Mouse (Mus musculus): ENCODE data around the gene Dcps. TPM values are rescaled to one million over a fixed set of nuclear protein-coding genes. Genes with fewer than 3 reads are reported as not detected.

Dcps gene
- polyA plus RNA-seq, 1 experiment: 25.3 TPM

DNA sequence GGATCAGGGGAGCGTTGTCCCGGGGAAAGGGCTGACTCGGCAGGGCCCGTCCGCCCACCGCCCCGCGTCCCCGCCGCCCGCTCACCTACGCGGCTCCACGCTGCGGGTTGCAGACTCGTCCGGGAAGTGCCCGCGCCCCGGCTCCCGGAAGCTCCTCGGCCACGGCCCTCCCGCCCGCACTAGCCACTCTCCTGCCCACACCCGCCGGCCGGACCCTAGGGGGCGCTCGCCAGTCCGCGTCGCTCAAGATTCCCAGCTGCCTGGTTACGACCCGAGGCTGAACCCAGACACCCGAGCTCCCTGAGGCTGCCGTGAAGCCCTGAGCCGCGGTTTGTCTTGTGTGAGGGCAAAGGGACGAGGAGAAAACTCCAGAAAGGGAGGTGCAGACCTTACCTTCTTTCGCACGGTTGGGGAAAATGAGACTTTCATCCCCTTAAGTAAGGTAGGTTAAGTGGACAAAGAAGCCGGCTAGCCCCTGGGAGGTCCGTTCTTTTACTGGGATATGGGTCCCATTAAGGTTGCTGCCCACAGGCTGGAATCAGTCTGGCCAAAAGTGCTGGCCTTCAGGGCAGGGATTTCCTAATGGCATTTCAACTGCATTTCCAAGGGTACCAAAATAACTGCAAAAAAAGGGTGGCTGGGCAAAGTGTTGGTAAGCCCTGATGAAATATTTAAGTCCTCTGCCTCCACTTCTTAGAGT, 24.1 kb upstream of the Dcps start, which contains the start of the genes Srpr and Tirap:
Gene Srpr, plus strand, starts transcription at position 404 of the 700 bp plus-strand sequence.
Gene Tirap, minus strand, starts transcription at position 520 of the 700 bp plus-strand sequence.
- peaks cover 1% of the 10 kb centered on the region; the same call in 1 of the 2 replicates for H3K4me1 ChIP-seq (ENCODE audit: control insufficient read depth, insufficient read depth, low read length)
- H3K4me3 ChIP-seq (ENCODE audit: insufficient read depth, low read length): peak within 1 kb of the TSS; percentile 44
- H3K27ac ChIP-seq (ENCODE audit: insufficient read depth, low read length): no peak within 1 kb of the TSS
- no peak for TF ChIP-seq POLR2A (IDR thresholded peaks at IDR 0.05; ENCODE audit: extremely low read depth, insufficient read depth, low read length)
- TF ChIP-seq CTCF (IDR thresholded peaks at IDR 0.05; ENCODE audit: extremely low read depth, insufficient read depth, low read length): peak; percentile 37

DNA sequence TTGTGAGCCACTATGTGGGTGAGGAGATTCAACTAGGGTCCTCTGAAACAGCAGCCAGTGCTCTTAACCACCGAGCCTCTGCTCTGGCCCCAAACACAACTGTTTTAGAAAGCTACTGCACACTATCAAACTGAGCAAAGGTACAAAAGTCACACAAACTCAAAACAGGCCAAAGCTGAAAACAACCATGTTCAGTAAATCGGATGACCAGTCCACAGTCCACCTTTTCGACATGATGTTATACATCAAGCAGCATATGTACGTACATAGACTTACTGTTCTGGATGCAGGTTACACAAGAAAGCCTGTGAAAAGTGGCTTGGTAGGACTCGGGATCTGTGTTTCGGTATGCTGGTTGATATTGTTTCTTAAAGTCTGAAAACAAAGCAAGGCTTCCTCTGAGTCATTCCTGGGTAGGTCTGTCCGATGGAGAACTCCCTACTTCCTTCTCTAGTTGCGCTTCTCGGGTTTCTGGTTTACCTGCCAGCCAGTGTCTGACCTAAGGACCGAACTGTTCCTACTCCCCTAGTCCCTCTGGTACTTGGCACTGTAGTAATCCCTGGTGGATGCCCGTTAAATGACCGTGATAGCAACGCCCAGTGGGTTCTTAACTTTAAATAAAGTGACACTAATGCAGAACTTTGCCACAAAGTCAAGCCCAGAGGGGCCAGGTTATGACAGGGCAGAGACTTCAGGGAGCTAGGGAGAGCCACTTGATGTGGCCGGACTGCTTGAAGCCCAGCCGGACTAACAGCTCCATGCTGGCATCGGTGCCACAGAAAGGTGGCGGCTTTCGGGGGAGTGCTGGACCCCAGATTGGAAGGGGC, 23.3 kb upstream of the Dcps start:
- no peak for TF ChIP-seq POLR2A (IDR thresholded peaks at IDR 0.05; ENCODE audit: extremely low read depth, insufficient read depth, low read length)
- TF ChIP-seq CTCF (IDR thresholded peaks at IDR 0.05; ENCODE audit: extremely low read depth, insufficient read depth, low read length): no peak
- H3K27ac ChIP-seq (ENCODE audit: insufficient read depth, low read length): no peak overlapping the region
- peaks cover 1% of the 10 kb centered on the region; the same call in 1 of the 2 replicates for H3K4me1 ChIP-seq (ENCODE audit: control insufficient read depth, insufficient read depth, low read length)
- H3K4me3 ChIP-seq (ENCODE audit: insufficient read depth, low read length): peak overlapping the region; percentile 44

DNA sequence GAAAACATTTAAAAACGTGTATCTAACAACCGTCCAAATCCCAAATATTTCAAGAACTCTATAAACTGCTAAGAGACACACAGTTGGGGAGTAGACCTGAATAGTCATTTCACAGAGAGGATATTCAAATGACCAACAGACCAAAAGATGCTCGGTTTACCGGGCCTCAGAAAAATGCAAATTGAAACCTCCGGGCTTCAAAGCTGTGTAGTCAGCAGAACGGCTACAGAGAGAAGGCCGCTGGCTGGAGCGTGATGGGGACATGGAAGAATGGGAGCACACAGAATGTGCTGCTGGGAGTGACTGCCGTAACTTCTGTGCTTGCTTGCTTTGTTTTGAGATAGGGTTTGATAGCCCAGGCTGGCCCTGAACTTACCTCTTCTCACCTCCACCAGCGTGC, 22.5 kb upstream of the Dcps start:
- TF ChIP-seq POLR2A (IDR thresholded peaks at IDR 0.05; ENCODE audit: extremely low read depth, insufficient read depth, low read length) (no peak), CTCF (IDR thresholded peaks at IDR 0.05; ENCODE audit: extremely low read depth, insufficient read depth, low read length) (no peak)
- Histone ChIP-seq H3K4me3 (ENCODE audit: insufficient read depth, low read length) (no peak overlapping the region), H3K4me1 (ENCODE audit: control insufficient read depth, insufficient read depth, low read length) (peaks cover 1% of the 10 kb centered on the region; the same call in 1 of the 2 replicates), H3K27ac (ENCODE audit: insufficient read depth, low read length) (no peak overlapping the region)

DNA sequence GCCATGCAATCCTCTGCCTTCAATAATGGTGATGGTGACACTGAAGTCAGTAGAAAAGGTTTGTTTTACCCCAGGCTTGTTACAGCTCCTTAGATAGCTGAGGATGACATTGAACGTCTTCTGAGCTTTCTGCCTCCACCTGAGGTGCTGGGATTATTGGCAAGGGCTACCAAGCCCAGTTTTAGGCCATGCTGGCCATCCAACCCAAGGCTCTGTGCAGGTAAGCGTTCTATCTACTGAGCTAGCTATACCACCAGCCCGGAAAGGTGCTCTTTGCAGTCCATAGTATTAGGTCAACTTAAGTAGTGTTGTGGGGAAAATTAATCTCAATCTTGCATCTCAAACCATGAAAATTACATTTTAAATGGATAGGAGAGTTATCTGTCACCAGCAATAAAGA, 21.8 kb upstream of the Dcps start:
- Histone ChIP-seq H3K4me1 (ENCODE audit: control insufficient read depth, insufficient read depth, low read length) (peaks cover 1% of the 10 kb centered on the region; the same call in 1 of the 2 replicates), H3K27ac (ENCODE audit: insufficient read depth, low read length) (no peak overlapping the region), H3K4me3 (ENCODE audit: insufficient read depth, low read length) (no peak overlapping the region)
- TF ChIP-seq CTCF (IDR thresholded peaks at IDR 0.05; ENCODE audit: extremely low read depth, insufficient read depth, low read length): no peak

DNA sequence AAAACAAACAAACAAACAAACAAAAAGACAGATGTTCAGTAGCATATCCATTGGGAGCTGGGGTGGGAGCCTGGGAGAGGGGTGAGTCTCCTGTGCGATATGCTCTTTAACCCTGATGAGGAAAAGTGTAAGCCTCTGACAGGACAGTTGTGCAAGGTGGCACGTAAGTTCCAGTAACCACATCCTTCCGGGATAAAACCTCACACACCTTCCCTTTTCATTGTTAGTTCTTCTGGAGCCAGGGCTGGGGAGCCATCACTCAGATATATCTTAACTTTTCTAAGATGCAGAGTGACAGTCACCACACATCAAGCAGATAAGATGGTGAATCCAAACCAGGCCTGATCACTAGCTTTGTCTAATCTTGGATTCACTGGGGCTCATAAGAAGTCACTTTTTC, 18.2 kb upstream of the Dcps start:
- no peaks in the 10 kb centered on the region for H3K4me1 ChIP-seq (ENCODE audit: control insufficient read depth, insufficient read depth, low read length)
- TF ChIP-seq CTCF (IDR thresholded peaks at IDR 0.05; ENCODE audit: extremely low read depth, insufficient read depth, low read length) (no peak), POLR2A (IDR thresholded peaks at IDR 0.05; ENCODE audit: extremely low read depth, insufficient read depth, low read length) (no peak)
- H3K4me3 ChIP-seq (ENCODE audit: insufficient read depth, low read length): no peak overlapping the region
- no peak overlapping the region for H3K27ac ChIP-seq (ENCODE audit: insufficient read depth, low read length)

DNA sequence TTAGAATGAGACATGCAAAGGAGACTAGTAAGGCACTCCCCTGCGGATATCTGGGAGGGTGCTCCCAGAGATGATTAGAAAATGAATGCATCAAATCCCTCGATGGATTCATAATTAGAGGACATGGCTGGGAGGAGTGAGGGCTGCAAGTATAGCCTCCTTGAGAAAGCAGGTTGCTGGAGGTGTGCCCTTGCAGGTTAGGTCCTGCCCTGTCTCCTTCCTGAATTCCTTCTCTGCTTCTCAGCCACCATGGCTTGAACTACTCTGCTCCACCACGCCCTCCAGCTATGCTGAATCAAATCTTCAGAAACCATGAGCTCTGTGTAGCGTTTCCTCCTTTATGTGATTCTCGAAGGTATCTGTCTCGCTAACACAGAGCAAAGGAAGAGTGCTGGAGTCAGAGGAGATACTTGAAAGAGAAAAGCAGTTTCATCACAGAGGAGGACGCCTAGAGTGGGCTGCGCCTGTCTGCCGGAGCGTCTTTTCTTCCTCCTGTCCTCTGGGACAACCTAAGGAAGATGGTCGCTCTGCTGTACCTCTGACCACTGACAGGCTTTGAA, 17.2 kb upstream of the Dcps start:
- no peak for TF ChIP-seq POLR2A (IDR thresholded peaks at IDR 0.05; ENCODE audit: extremely low read depth, insufficient read depth, low read length)

DNA sequence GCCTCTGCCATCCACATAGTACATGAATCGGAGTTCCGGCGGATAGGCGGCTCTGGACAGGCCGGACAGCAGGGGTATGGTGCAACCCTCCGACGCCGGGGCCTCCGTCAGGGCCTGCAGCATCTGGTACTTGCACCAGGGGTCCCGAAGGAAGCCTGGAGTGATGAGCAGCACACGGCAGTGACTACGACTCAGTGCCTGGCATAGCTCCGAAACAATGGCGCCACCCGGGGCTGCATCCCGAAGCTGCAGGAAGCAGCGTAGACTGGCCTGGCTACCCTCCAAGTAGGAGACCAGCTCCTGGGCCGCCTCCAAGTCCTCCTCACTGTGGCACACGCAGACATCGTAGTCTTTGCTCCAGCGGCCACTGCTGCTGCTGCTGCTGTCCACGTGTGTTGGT, 12.8 kb upstream of the Dcps start:
- Histone ChIP-seq H3K27ac (ENCODE audit: insufficient read depth, low read length) (0 out of 2 replicates have a peak overlapping the region, but pooled peaks have one; percentile 40), H3K4me1 (ENCODE audit: control insufficient read depth, insufficient read depth, low read length) (no peaks in the 10 kb centered on the region), H3K4me3 (ENCODE audit: insufficient read depth, low read length) (no peak overlapping the region)
- TF ChIP-seq CTCF (IDR thresholded peaks at IDR 0.05; ENCODE audit: extremely low read depth, insufficient read depth, low read length): no peak
- TF ChIP-seq POLR2A (IDR thresholded peaks at IDR 0.05; ENCODE audit: extremely low read depth, insufficient read depth, low read length): no peak

More for the DNA sequence above, 17.2 kb upstream of the Dcps start:
- H3K4me1 ChIP-seq (ENCODE audit: control insufficient read depth, insufficient read depth, low read length): no peaks in the 10 kb centered on the region
- no peak overlapping the region for H3K4me3 ChIP-seq (ENCODE audit: insufficient read depth, low read length)
- H3K27ac ChIP-seq (ENCODE audit: insufficient read depth, low read length): no peak overlapping the region

DNA sequence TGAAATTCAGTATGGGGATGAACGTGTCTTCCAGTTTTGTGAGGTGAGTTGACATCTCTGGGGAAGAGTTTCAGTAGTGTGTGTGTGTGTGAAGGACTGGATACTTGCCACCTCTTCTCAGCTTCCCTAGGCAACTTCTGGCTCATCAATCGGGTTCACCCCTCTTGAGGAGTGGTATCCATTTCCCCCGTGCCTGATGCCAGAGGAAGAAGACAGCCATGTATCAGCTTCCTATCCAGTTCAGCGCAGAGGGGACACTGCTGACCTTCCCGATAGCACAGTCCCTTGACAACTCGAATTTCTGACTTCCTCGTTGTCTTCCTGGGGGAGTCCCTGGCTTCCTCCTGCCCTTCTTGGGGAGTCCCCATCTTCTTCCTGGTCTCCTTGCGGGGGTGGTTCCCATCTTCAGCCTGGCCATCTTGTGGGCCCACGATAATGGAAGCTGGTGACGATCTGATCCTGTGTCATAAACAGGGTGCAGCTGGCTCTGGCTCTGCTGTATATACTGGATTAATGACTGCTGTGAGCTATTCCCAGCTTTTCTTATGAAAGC, 11.6 kb upstream of the Dcps start:
- Histone ChIP-seq H3K4me3 (ENCODE audit: insufficient read depth, low read length) (no peak overlapping the region), H3K4me1 (ENCODE audit: control insufficient read depth, insufficient read depth, low read length) (no peaks in the 10 kb centered on the region), H3K27ac (ENCODE audit: insufficient read depth, low read length) (no peak overlapping the region)
- TF ChIP-seq CTCF (IDR thresholded peaks at IDR 0.05; ENCODE audit: extremely low read depth, insufficient read depth, low read length) (no peak), POLR2A (IDR thresholded peaks at IDR 0.05; ENCODE audit: extremely low read depth, insufficient read depth, low read length) (no peak)

DNA sequence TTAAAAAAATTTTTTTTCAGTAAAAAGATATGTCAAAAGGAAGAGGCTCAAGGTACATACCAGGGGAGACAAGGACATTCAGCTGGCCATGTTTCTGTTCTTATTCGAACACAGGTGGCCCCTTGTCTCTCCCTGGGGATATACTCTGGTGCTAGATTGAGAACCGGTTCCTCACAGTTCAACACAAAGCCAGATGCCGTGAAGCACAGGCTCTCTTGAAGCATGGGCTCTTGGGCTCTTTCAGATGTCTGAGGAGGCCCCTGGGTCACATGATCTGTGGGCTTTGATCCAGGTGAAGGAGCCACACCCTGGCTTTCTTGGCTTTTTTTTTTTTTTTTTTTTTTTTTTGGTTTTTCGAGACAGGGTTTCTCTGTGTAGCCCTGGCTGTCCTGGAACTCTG, 10.6 kb upstream of the Dcps start:
- TF ChIP-seq CTCF (IDR thresholded peaks at IDR 0.05; ENCODE audit: extremely low read depth, insufficient read depth, low read length): no peak
- TF ChIP-seq POLR2A (IDR thresholded peaks at IDR 0.05; ENCODE audit: extremely low read depth, insufficient read depth, low read length): no peak
- Histone ChIP-seq H3K27ac (ENCODE audit: insufficient read depth, low read length) (no peak overlapping the region), H3K4me1 (ENCODE audit: control insufficient read depth, insufficient read depth, low read length) (no peaks in the 10 kb centered on the region), H3K4me3 (ENCODE audit: insufficient read depth, low read length) (no peak overlapping the region)
